Mouse (Mus musculus): ENCODE data around the gene Rxra.

DNA sequence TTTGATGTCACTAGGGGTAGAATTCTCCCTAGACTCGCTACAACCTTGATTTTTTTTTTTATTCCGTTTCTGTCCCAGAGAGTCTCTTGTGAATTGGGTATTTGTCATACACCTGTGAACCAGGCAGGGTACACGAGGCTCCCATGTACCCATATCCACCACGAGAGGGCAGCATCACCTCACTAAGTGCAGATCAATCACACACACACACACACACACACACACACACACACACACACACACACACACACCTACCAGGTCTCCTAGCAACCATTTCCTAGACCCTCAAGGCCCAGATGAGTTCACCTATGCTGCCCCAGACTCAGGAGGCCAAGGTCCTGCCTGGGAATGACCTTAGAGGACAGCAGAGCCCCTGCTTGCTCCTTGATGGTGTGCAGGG is 94.0 kb downstream of the Rxra start:
- no peak for TF ChIP-seq TCF12 (IDR thresholded peaks at IDR 0.05; ENCODE audit: low read depth, low read length)
- TF ChIP-seq EP300 (IDR thresholded peaks at IDR 0.05; ENCODE audit: low read length): no peak
- no peak for TF ChIP-seq POLR2A (IDR thresholded peaks at IDR 0.05; ENCODE audit: low read depth, low read length)
- TF ChIP-seq CTCF (conservative IDR thresholded peaks at IDR 0.05 in 1 of 2, IDR thresholded peaks at IDR 0.05 in 1 of 2; ENCODE audit: low read depth in 2 of 2, low read length in 2 of 2): peak; percentile 37 to 76; a peak in 3 of 4 replicates
- peak; percentile 69 for TF ChIP-seq RAD21 (IDR thresholded peaks at IDR 0.05; ENCODE audit: low read depth, low read length)
- no peak for TF ChIP-seq MEF2A (IDR thresholded peaks at IDR 0.05; ENCODE audit: borderline replicate concordance, low read depth, low read length)
- TF ChIP-seq SIN3A (IDR thresholded peaks at IDR 0.05; ENCODE audit: low read length): no peak
- no peak for TF ChIP-seq MAX (IDR thresholded peaks at IDR 0.05; ENCODE audit: low read length)
- no peak for TF ChIP-seq E2F4 (IDR thresholded peaks at IDR 0.05; ENCODE audit: insufficient replicate concordance, low read depth, low read length)
- no peak for TF ChIP-seq USF1 (IDR thresholded peaks at IDR 0.05; ENCODE audit: low read depth, low read length)
- no peak for TF ChIP-seq HCFC1 (IDR thresholded peaks at IDR 0.05; ENCODE audit: low read depth, low read length)

Data from CH12.LX (cell line).